Mouse (Mus musculus): ENCODE data around the gene Syt8. TPM values are rescaled to one million over a fixed set of nuclear protein-coding genes. Genes with fewer than 3 reads are reported as not detected.
A peak's percentile ranks its signal among the peaks of the same experiment; 100 is the strongest.

The Syt8 gene
- polyA plus RNA-seq, 1 experiment from 2014 or later: not detected

DNA sequence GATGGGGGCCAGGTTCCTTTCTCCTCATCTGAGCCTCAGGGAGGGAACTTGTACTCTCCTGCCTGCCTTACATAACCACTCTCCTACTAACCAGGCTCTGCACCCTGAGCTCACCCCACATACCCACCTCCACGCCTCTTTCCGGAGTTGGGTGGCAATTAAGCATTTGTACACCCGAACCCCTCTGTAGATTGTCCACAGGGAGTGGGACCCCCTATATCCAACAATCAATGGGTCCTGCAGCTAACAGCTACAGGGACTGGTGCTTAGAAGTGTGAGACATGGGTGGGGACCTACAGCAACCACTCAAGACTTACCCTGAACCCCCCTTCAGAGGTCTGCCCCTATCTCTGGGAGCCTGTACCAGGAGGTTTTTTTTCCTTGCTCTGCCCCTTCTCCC is 46.0 kb downstream of the Syt8 start:
- Histone ChIP-seq H3K27ac (replicated peaks) (peak overlapping the region; percentile 87), H3K27me3 (no peaks in the 10 kb centered on the region), H3K9ac (0 out of 2 replicates have a peak overlapping the region, but pooled peaks have one; percentile 71), H3K4me2 (no peak overlapping the region), H3K9me3 (no peaks in the 10 kb centered on the region), H3K4me3 (no peak overlapping the region), H3K36me3 (no peaks in the 10 kb centered on the region), H3K4me1 (replicated peaks) (peaks cover 29% of the 10 kb centered on the region)
- no peak for ATAC-seq (ENCODE audit: low read depth)
- WGBS: 99% methylated on average over 3 of the region's 3 CpGs

- H3K27me3 ChIP-seq: no peaks in the 10 kb centered on the region
- peaks cover 29% of the 10 kb centered on the region for H3K4me1 ChIP-seq (replicated peaks)
- no peak; the same call in 1 of the 2 replicates for ATAC-seq (ENCODE audit: low read depth)
- WGBS: 6% methylated on average over 5 of the region's 5 CpGs
- peak overlapping the region; percentile 62 for H3K4me2 ChIP-seq
- H3K9ac ChIP-seq: peak overlapping the region; percentile 71
- H3K27ac ChIP-seq (replicated peaks): peak overlapping the region; percentile 87
- no peaks in the 10 kb centered on the region for H3K9me3 ChIP-seq
- no peaks in the 10 kb centered on the region for H3K36me3 ChIP-seq
- peak overlapping the region; percentile 27; the same call in 1 of the 2 replicates for H3K4me3 ChIP-seq
These were observed 46.5 kb downstream of the Syt8 start for GRCm38 (mm10) chr7:142481186-142481567.

DNA sequence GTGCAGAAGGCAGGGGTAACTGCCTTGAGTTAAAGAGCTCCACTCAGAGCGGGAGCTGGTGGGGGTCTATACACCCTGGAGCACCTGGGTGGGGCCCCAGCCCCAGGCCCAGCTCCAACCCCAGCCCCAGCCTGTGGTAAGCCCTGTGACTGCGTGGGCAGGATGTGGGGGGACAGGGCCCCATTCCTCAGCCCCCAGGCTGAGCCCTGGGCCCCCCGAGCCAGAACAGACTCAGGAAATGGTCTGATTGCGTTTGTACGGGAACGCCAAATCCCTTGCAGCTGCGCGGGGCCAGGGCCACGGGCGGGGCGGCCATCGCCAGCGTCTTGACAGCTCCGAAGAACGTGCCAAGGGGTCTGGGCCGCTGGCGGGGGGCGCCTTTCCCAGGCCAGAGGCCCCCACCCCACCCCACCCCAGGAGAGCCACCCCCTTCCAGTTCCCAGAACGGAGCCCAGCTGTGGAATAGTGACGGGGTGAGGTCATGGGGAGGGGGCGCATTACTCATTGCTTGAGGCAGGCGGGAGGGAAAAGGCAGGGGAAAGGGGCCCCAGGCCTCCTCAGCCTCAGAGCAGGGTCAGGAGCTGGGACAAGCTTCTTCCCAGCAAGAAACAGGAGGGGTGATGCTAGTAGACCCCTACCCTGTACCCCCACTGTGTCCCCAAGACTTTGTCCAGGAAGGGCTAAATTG is 47.1 kb downstream of the Syt8 start:
- Histone ChIP-seq H3K4me1 (replicated peaks) (peaks cover 33% of the 10 kb centered on the region), H3K36me3 (no peaks in the 10 kb centered on the region), H3K27me3 (peaks cover under 1% of the 10 kb centered on the region; the same call in 1 of the 2 replicates), H3K4me3 (peak overlapping the region; percentile 27), H3K9me3 (no peaks in the 10 kb centered on the region), H3K4me2 (peak overlapping the region; percentile 62), H3K9ac (peak overlapping the region; percentile 71), H3K27ac (replicated peaks) (peak overlapping the region; percentile 87)
- WGBS: 2% methylated on average over 22 of the region's 22 CpGs
- peak; percentile 62 for ATAC-seq (ENCODE audit: low read depth)

DNA sequence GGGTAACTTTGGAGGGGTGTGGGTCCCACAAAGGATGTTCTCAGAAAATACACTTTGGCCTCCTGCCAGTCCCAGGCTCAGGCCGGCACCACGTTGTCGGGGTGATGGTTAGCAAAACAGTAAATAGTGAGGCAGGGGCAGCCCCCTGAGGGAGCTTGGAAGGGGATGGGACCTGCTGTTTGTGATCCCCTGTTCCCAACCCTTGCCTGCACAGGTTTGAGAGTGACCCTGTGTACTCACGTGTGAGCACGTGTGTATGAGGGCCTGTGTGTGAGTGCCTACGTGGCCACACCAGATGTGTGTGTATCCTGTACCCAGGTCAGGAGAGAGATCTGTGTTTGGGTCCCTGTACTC is 47.6 kb downstream of the Syt8 start:
- no peak overlapping the region for H3K4me3 ChIP-seq
- peak; percentile 36 for ATAC-seq (ENCODE audit: low read depth)
- peak overlapping the region; percentile 71; the same call in 1 of the 2 replicates for H3K9ac ChIP-seq
- H3K27me3 ChIP-seq: peaks cover 3% of the 10 kb centered on the region; the same call in 1 of the 2 replicates
- peaks cover 38% of the 10 kb centered on the region for H3K4me1 ChIP-seq (replicated peaks)
- H3K4me2 ChIP-seq: peak overlapping the region; percentile 62
- 19% methylated on average over 6 of the region's 6 CpGs for WGBS
- H3K27ac ChIP-seq (replicated peaks): peak overlapping the region; percentile 87
- H3K9me3 ChIP-seq: no peaks in the 10 kb centered on the region
- H3K36me3 ChIP-seq: no peaks in the 10 kb centered on the region

DNA sequence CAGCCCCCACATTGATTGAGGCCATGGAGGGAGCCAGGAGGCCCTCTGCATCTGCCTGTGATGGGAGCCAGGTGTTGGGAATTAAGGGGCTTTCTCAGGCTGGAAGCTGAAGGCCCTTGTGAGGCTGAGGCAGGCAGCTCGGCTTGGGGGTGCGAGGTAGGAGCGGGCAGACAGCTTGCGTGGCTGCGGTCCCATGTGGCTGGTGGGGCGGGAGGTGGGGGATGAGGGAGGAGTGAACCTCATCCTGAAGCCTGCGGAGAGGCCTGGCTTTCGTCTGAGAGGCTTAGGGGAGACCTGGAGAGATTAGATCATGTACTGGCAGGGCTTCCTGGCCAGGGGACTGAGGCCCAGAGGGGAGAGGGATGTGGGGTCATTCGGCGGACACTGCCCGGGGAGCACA is 48.5 kb downstream of the Syt8 start:
- no peak overlapping the region for H3K9ac ChIP-seq
- no peaks in the 10 kb centered on the region for H3K9me3 ChIP-seq
- H3K36me3 ChIP-seq: no peaks in the 10 kb centered on the region
- WGBS: 57% methylated on average over 11 of the region's 11 CpGs
- no peak overlapping the region for H3K4me3 ChIP-seq
- ATAC-seq (ENCODE audit: low read depth): no peak
- H3K27me3 ChIP-seq: peaks cover 3% of the 10 kb centered on the region; the same call in 1 of the 2 replicates
- H3K4me1 ChIP-seq (replicated peaks): peaks cover 47% of the 10 kb centered on the region
- peak overlapping the region; percentile 87 for H3K27ac ChIP-seq (replicated peaks)
- H3K4me2 ChIP-seq: no peak overlapping the region

DNA sequence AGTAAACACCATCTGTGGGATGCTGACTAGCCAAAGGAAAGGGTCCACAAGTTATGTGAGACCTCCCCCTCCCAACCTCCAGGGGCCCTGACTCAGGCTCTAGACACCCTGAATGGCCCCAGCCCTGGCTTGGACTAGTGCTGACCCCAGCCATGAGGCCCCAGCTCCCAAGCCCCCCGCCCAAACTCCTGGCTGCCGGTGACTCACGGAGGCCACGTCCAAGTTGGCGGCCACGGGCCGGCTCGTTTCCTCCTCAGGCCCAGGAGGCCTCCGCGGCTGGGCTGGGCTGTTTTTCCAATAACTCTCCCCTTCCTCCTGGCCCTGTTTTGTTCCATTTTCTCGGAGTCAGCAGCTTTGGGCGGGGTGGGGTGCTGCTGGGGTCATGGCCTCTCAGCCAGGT is 50.1 kb downstream of the Syt8 start:
- Histone ChIP-seq H3K4me2 (no peak overlapping the region), H3K9ac (no peak overlapping the region), H3K4me1 (replicated peaks) (peaks cover 47% of the 10 kb centered on the region), H3K4me3 (no peak overlapping the region), H3K27ac (replicated peaks) (no peak overlapping the region), H3K9me3 (no peaks in the 10 kb centered on the region), H3K36me3 (no peaks in the 10 kb centered on the region), H3K27me3 (peaks cover 3% of the 10 kb centered on the region; the same call in 1 of the 2 replicates)
- 77% methylated on average over 12 of the region's 12 CpGs for WGBS
- no peak for ATAC-seq (ENCODE audit: low read depth)

- Histone ChIP-seq H3K9me3 (no peaks in the 10 kb centered on the region), H3K36me3 (no peaks in the 10 kb centered on the region), H3K4me2 (no peak overlapping the region), H3K4me3 (no peak overlapping the region), H3K27ac (replicated peaks) (peak overlapping the region; percentile 78), H3K27me3 (peaks cover 3% of the 10 kb centered on the region; the same call in 1 of the 2 replicates), H3K4me1 (replicated peaks) (peaks cover 38% of the 10 kb centered on the region), H3K9ac (peak overlapping the region; percentile 34; the same call in 1 of the 2 replicates)
- ATAC-seq (ENCODE audit: low read depth): no peak
- 53% methylated on average over 8 of the region's 8 CpGs for WGBS
These were observed 52.1 kb downstream of the Syt8 start for GRCm38 (mm10) chr7:142486751-142487162.

DNA sequence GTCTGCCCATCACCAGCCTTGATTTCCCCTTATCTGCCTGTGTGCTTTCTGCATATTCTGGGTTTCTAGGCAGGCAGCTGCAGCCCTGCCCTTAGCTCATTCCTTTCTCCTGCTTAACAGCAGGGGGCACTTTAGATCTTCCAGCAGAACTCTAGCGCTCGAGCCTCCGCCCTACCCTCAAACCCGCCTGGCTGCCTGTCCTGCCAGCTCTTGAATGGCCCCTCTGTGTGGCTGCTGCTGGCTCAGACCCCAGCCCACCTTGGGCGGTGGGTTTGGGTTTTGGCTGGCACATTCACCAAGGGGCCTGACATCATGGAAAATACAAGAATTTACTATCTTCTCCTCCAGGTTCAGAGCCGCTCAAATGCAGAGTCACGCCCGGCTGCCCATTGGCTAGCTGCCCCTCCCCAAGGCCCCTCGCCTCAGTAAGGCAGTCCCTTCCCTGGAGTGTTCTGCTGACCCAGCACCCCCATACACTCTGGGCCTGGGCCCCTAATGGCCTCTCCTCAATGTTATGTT is 52.8 kb downstream of the Syt8 start:
- H3K27ac ChIP-seq (replicated peaks): peak overlapping the region; percentile 78
- 0 out of 2 replicates have a peak overlapping the region, but pooled peaks have one; percentile 13 for H3K4me2 ChIP-seq

GRCm38 (mm10) chr7:142488053-142488452 is 53.4 kb downstream of the Syt8 start:
- Histone ChIP-seq H3K9me3 (no peaks in the 10 kb centered on the region), H3K9ac (no peak overlapping the region), H3K4me2 (no peak overlapping the region), H3K4me1 (replicated peaks) (peaks cover 25% of the 10 kb centered on the region), H3K27me3 (peaks cover 3% of the 10 kb centered on the region; the same call in 1 of the 2 replicates), H3K27ac (replicated peaks) (peak overlapping the region; percentile 78; the same call in 1 of the 2 replicates), H3K36me3 (no peaks in the 10 kb centered on the region), H3K4me3 (no peak overlapping the region)
- 85% methylated on average over 3 of the region's 3 CpGs for WGBS
- no peak for ATAC-seq (ENCODE audit: low read depth)

More for the DNA sequence above, 52.8 kb downstream of the Syt8 start:
- Histone ChIP-seq H3K27me3 (peaks cover 3% of the 10 kb centered on the region; the same call in 1 of the 2 replicates), H3K36me3 (no peaks in the 10 kb centered on the region), H3K9me3 (no peaks in the 10 kb centered on the region), H3K4me1 (replicated peaks) (peaks cover 31% of the 10 kb centered on the region), H3K4me3 (no peak overlapping the region), H3K9ac (0 out of 2 replicates have a peak overlapping the region, but pooled peaks have one; percentile 34)
- peak; percentile 83 for ATAC-seq (ENCODE audit: low read depth)
- WGBS: 11% methylated on average over 9 of the region's 9 CpGs

Other genes with a start within 250 kb of the Syt8 start
- gene Gm10153, start 244.5 kb upstream of the Syt8 start, polyA plus RNA-seq (2015; fragmentation: Nextera tagmentation; extraction: Ambion mirVana): not detected in 2 replicates
- gene Krtap5-3, start 233.5 kb upstream of the Syt8 start, polyA plus RNA-seq (2015; fragmentation: Nextera tagmentation; extraction: Ambion mirVana): not detected in 2 replicates
- not detected in 2 replicates for gene Gm7579, start 223.0 kb upstream of the Syt8 start, polyA plus RNA-seq (2015; fragmentation: Nextera tagmentation; extraction: Ambion mirVana)
- gene Krtap5-5, start 204.9 kb upstream of the Syt8 start, polyA plus RNA-seq (2015; fragmentation: Nextera tagmentation; extraction: Ambion mirVana): not detected in 2 replicates
- gene Gm40460, start 193.8 kb upstream of the Syt8 start, polyA plus RNA-seq (2015; fragmentation: Nextera tagmentation; extraction: Ambion mirVana): not detected in 2 replicates
- not detected in 2 replicates for gene Gm2431, start 176.5 kb upstream of the Syt8 start, polyA plus RNA-seq (2015; fragmentation: Nextera tagmentation; extraction: Ambion mirVana)
- gene Gm4559, start 160.5 kb upstream of the Syt8 start, polyA plus RNA-seq (2015; fragmentation: Nextera tagmentation; extraction: Ambion mirVana): not detected in 2 replicates
- not detected in 2 replicates for gene Krtap5-1, start 137.7 kb upstream of the Syt8 start, polyA plus RNA-seq (2015; fragmentation: Nextera tagmentation; extraction: Ambion mirVana)
- not detected in 2 replicates for gene Krtap5-4, start 131.3 kb upstream of the Syt8 start, polyA plus RNA-seq (2015; fragmentation: Nextera tagmentation; extraction: Ambion mirVana)
- 2.5 and 3.0 TPM in 2 replicates for gene Ifitm10, start 61.1 kb upstream of the Syt8 start, polyA plus RNA-seq (2015; fragmentation: Nextera tagmentation; extraction: Ambion mirVana)
- gene Gm49369, start 52.2 kb upstream of the Syt8 start, polyA plus RNA-seq (2015; fragmentation: Nextera tagmentation; extraction: Ambion mirVana): 1.9 TPM in 1 of 2 replicates, not detected in the other
- 282 and 288 TPM in 2 replicates for gene Ctsd, start 46.8 kb upstream of the Syt8 start, polyA plus RNA-seq (2015; fragmentation: Nextera tagmentation; extraction: Ambion mirVana)
- 2.2 and 8.9 TPM in 2 replicates for gene Tnni2, start 7.0 kb downstream of the Syt8 start, polyA plus RNA-seq (2015; fragmentation: Nextera tagmentation; extraction: Ambion mirVana)
- 9.3 and 15.8 TPM in 2 replicates for gene Lsp1, start 26.0 kb downstream of the Syt8 start, polyA plus RNA-seq (2015; fragmentation: Nextera tagmentation; extraction: Ambion mirVana)
- 2.4 and 8.4 TPM in 2 replicates for gene Tnnt3, start 64.0 kb downstream of the Syt8 start, polyA plus RNA-seq (2015; fragmentation: Nextera tagmentation; extraction: Ambion mirVana)
- gene Mrpl23, start 97.8 kb downstream of the Syt8 start, polyA plus RNA-seq (2015; fragmentation: Nextera tagmentation; extraction: Ambion mirVana): 14.0 and 14.8 TPM in 2 replicates
- 203 and 254 TPM in 2 replicates for gene Igf2, start 232.0 kb downstream of the Syt8 start, polyA plus RNA-seq (2015; fragmentation: Nextera tagmentation; extraction: Ambion mirVana)
- gene Gm49394, start 235.1 kb downstream of the Syt8 start, polyA plus RNA-seq (2015; fragmentation: Nextera tagmentation; extraction: Ambion mirVana): not detected in 2 replicates

Measured in neural tube, embryonic 13.5 days (tissue).